Mouse (Mus musculus): ENCODE results near the gene Bud31.

- no peak for TF ChIP-seq CTCF (IDR thresholded peaks at IDR 0.05; ENCODE audit: low read depth)
- TF ChIP-seq EP300 (optimal IDR thresholded peaks at IDR 0.05) = no peak
Observed at GRCm38 (mm10) chr5:145130995-145131394, 9.2 kb upstream of the Bud31 start.

Measured in stomach, postnatal 0 days (tissue).